Mouse (Mus musculus) gastrocnemius, postnatal 10 days (tissue): ENCODE data around the gene Epb41l4b. TPM values are rescaled to one million over a fixed set of nuclear protein-coding genes. Genes with fewer than 3 reads are reported as not detected.

ENCODE experiments used
- DNase-seq: peaks from one replicate; pipeline ENCODE4 v3.0.0; 2021; ENCODE audit warnings: mixed read lengths
- total RNA-seq, 2 experiments: library from RNA; stranded (reverse); gene quantifications; 2 replicates each; pipeline ENCODE4 v1.2.3; 2021

The Epb41l4b gene
- total RNA-seq, 2 experiments from 2014 or later, result 8.1 to 8.7 TPM

GRCm38 (mm10) chr4:57114617-57115592 is 28.3 kb downstream of the Epb41l4b start:
- DNase-seq, result peak; percentile 16

DNA sequence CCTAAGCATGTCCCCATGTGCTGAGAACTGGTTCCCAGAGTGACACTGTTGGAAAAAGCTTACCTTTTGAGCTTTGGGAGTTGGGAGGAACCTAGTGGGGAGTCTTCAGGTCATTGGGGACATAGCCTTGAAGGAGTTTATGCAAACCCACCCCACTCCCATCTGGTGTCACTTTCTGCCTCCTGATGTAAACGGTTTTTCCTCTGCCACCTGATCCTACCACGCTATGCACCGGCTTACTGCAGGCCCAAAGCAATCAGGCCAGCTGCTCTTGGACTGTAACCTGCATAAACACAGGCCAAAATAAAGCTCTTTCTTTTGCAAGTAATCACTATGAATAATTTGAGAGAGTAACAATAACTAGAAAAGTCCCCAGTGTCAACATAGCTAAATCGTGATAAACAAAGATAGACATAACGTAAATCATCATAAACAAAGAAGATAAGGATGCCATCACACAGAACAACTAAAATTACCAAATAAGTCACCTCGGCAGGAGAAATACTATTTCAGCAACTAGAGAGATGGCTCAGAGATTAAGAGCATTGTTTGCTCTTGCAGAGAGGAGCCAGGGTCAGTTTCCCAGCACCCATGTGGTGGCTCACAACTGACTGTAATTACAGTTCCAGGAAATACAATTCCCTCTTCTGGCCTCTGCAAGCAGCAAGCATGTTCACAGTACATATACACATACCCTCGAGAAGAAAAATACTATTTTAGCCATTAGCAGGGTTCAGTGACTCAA is 29.6 kb downstream of the Epb41l4b start:
- no peak for DNase-seq

GRCm38 (mm10) chr4:57111992-57112540 is 31.2 kb downstream of the Epb41l4b start:
- no peak for DNase-seq

DNA sequence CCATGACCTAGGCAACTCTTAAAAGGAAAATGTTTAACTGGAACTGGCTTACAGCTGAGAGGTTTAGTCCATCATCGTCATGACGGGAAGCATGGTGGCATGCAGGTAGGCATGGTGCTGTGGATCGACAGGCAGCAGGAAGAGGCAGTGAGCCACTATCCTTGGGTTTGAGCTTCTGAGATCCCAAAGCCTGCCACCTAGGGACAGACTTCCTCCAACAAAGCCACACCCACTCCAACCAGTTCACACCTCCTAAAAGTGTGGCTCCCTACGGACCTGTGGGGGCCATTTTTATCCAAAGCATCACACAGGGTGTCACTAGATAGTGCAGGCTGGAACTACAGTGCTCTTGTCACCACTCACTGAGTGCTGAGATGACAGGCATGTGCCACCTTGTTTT is 31.8 kb downstream of the Epb41l4b start:
- DNase-seq, result no peak

DNA sequence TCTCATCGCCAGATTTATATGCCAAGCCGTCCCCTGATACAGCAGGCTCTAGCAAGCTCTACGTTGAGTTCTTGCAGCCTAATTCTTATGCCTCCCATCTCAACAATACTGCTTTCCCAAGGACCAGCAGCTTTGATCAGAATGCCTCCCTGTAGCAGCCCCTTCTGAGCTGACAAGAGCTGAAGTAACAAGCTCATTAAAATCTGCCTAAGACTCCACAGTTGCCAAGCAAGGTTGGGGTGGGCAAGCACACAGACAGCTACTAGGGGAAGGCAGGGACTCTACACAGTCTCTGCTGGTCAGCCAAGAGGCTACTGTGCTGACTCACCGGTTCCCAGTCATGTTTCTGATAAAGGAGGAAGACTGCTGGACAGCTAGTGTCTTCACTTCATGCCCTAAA is 33.7 kb downstream of the Epb41l4b start:
- DNase-seq, result no peak

- no peak for DNase-seq
These were observed 37.9 kb downstream of the Epb41l4b start for GRCm38 (mm10) chr4:57105339-57105738.

GRCm38 (mm10) chr4:57103830-57104229 is 39.4 kb downstream of the Epb41l4b start:
- DNase-seq, result no peak

- no peak for DNase-seq
These were observed 42.1 kb downstream of the Epb41l4b start for GRCm38 (mm10) chr4:57101095-57101494.

- DNase-seq, result no peak
These were observed 45.8 kb downstream of the Epb41l4b start for GRCm38 (mm10) chr4:57097411-57097810.

GRCm38 (mm10) chr4:57095569-57095968 is 47.7 kb downstream of the Epb41l4b start:
- no peak for DNase-seq

DNA sequence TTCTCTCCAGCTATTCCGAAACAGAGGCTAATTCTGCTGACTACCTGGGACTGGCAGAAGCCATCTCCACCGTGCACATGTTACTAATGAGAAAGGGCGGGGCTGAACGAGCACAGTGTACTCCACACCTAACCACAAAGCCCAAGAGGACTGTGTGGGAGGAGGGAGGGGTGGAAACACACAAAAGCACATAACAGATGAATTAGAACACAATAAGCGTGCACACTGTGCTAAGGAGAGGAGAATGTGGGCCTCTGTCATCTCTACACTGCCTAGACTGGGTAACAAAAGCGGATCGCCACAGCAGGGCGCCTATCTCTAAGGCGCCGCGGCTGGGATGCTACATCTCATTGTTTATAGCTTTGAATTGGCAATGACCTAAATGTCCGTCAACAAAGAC is 51.9 kb downstream of the Epb41l4b start:
- no peak for DNase-seq

GRCm38 (mm10) chr4:57088301-57088700 is 54.9 kb downstream of the Epb41l4b start:
- no peak for DNase-seq

GRCm38 (mm10) chr4:57085750-57086400 is 57.4 kb downstream of the Epb41l4b start:
- DNase-seq, result no peak

DNA sequence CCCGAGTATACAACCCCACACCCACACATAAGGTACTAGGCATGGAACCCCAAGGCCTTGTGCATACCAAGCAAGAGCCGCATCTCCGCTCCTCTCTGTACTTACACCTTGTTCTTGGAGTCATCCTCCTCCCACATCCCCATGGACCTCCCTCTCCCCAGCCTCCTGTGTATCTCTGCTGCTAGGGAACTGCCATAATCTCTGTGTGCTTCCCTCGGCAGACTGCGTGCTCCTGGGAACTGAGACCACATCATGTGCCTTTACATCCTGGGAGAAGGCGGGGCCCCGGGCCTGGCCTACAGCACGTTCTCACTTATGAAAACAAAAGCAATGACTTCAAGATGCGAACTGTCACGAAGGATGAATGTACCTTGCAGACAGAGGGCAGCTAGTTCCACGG is 59.6 kb downstream of the Epb41l4b start:
- no peak for DNase-seq

- no peak for DNase-seq
These were observed 60.3 kb downstream of the Epb41l4b start for GRCm38 (mm10) chr4:57082775-57083428.

GRCm38 (mm10) chr4:57081463-57081862 is 61.8 kb downstream of the Epb41l4b start:
- no peak for DNase-seq

GRCm38 (mm10) chr4:57073843-57074242 is 69.4 kb downstream of the Epb41l4b start:
- no peak for DNase-seq

GRCm38 (mm10) chr4:57073174-57073573 is 70.1 kb downstream of the Epb41l4b start:
- no peak for DNase-seq

DNA sequence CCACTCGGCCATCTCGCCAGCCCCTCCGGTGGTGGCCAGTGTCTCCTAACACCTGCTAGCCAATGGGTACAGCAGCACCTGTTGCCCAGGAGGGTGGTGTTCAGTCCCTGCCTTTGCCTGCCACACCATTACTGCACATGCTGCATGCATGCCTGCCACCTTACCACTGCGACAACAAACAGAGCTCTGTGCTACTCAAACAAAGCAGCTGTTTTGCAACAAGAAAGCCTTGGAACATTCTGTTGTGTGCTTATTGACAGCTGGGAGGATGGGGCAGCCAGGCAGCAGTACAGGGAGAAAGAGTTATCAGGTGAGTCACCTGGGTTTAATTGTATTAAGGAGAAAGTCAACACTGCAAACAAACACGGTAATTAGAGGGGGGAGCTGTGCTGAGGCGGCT is 72.6 kb downstream of the Epb41l4b start:
- no peak for DNase-seq

GRCm38 (mm10) chr4:57068397-57068796 is 74.8 kb downstream of the Epb41l4b start:
- no peak for DNase-seq

GRCm38 (mm10) chr4:57067801-57068200 is 75.4 kb downstream of the Epb41l4b start:
- no peak for DNase-seq

GRCm38 (mm10) chr4:57066936-57067335 is 76.3 kb downstream of the Epb41l4b start:
- DNase-seq, result no peak
